Mouse (Mus musculus): ENCODE measurements around the gene Mid1.
"Not testable (repeated sequence)": the region's sequence is repeated elsewhere in the genome, so short reads cannot be mapped to it uniquely, and the experiment has no call there.

The Mid1 gene

GRCm38 (mm10) chrX:169972131-169972530, 287.1 kb downstream of the Mid1 start:
- not testable (repeated sequence) for DNase-seq (ENCODE audit: low spot score)

- DNase-seq (ENCODE audit: low spot score): not testable (repeated sequence)
These were observed 287.9 kb downstream of the Mid1 start for GRCm38 (mm10) chrX:169972791-169973494.

GRCm38 (mm10) chrX:169973806-169974205, 288.8 kb downstream of the Mid1 start:
- DNase-seq (ENCODE audit: low spot score): not testable (repeated sequence)

- not testable (repeated sequence) for DNase-seq (ENCODE audit: low spot score)
These were observed 289.5 kb downstream of the Mid1 start for GRCm38 (mm10) chrX:169974456-169974855.

GRCm38 (mm10) chrX:169974974-169975373, 290.0 kb downstream of the Mid1 start:
- not testable (repeated sequence) for DNase-seq (ENCODE audit: low spot score)

- not testable (repeated sequence) for DNase-seq (ENCODE audit: low spot score)
These were observed 290.7 kb downstream of the Mid1 start for GRCm38 (mm10) chrX:169975681-169976131.

- not testable (repeated sequence) for DNase-seq (ENCODE audit: low spot score)
These were observed 291.3 kb downstream of the Mid1 start for GRCm38 (mm10) chrX:169976340-169976739.

- DNase-seq (ENCODE audit: low spot score): not testable (repeated sequence)
These were observed 292.9 kb downstream of the Mid1 start for GRCm38 (mm10) chrX:169977856-169978435.

- DNase-seq (ENCODE audit: low spot score): not testable (repeated sequence)
These were observed 293.7 kb downstream of the Mid1 start for GRCm38 (mm10) chrX:169978436-169979381.

GRCm38 (mm10) chrX:169979461-169980202, 294.6 kb downstream of the Mid1 start:
- DNase-seq (ENCODE audit: low spot score): not testable (repeated sequence)

- DNase-seq (ENCODE audit: low spot score): not testable (repeated sequence)
These were observed 295.2 kb downstream of the Mid1 start for GRCm38 (mm10) chrX:169980203-169980556.

GRCm38 (mm10) chrX:169980809-169981289, 295.9 kb downstream of the Mid1 start:
- no peak for DNase-seq (ENCODE audit: low spot score)

GRCm38 (mm10) chrX:169981761-169982181, 296.8 kb downstream of the Mid1 start:
- not testable (repeated sequence) for DNase-seq (ENCODE audit: low spot score)

GRCm38 (mm10) chrX:169982606-169983400, 297.8 kb downstream of the Mid1 start:
- not testable (repeated sequence) for DNase-seq (ENCODE audit: low spot score)

- DNase-seq (ENCODE audit: low spot score): not testable (repeated sequence)
These were observed 298.6 kb downstream of the Mid1 start for GRCm38 (mm10) chrX:169983401-169984165.

GRCm38 (mm10) chrX:169984331-169984730, 299.3 kb downstream of the Mid1 start:
- DNase-seq (ENCODE audit: low spot score): not testable (repeated sequence)

- not testable (repeated sequence) for DNase-seq (ENCODE audit: low spot score)
These were observed 299.9 kb downstream of the Mid1 start for GRCm38 (mm10) chrX:169984853-169985252.

GRCm38 (mm10) chrX:169985796-169986195, 300.8 kb downstream of the Mid1 start:
- not testable (repeated sequence) for DNase-seq (ENCODE audit: low spot score)

GRCm38 (mm10) chrX:169986519-169987367, 301.7 kb downstream of the Mid1 start:
- DNase-seq (ENCODE audit: low spot score): peak; percentile 76
